Mouse (Mus musculus) ZHBTc4 (cell line): ENCODE measurements around the gene 0610037L13Rik.

Experiments used
- DNase-seq: peaks from one replicate; pipeline ENCODE4 v3.0.0-alpha.2; 2011; ENCODE audit warnings: low read depth, low spot score

0610037L13Rik gene

GRCm38 (mm10) chr4:107920336-107920735, 30.7 kb downstream of the 0610037L13Rik start:
- DNase-seq, result no peak

- DNase-seq, result no peak
Measured at GRCm38 (mm10) chr4:107921152-107921695, 31.6 kb downstream of the 0610037L13Rik start.

DNA sequence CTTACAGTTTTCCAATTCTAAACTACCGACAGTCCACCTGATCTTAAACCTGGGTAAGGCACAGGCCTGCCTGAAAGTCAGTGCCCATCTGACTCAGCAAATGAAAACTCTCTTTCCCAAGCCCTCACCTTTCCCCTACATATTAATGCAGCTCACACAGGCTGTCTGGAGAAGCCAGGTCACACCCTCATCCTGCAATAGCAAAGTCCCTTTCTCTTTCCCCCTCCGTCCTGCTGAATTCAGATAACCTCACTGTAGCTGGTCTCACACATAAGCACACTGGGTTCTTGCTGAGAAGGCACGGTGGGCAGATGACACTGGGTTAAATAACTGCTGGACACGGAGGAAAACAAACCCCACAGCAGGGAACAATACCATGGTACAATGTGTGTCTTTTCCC, 32.3 kb downstream of the 0610037L13Rik start:
- no peak for DNase-seq

GRCm38 (mm10) chr4:107923145-107923802, 33.7 kb downstream of the 0610037L13Rik start, which contains the start of gene Cpt2:
Gene Cpt2, minus strand, starts transcription at chr4:107923610.
- DNase-seq, result peak; percentile 95

DNA sequence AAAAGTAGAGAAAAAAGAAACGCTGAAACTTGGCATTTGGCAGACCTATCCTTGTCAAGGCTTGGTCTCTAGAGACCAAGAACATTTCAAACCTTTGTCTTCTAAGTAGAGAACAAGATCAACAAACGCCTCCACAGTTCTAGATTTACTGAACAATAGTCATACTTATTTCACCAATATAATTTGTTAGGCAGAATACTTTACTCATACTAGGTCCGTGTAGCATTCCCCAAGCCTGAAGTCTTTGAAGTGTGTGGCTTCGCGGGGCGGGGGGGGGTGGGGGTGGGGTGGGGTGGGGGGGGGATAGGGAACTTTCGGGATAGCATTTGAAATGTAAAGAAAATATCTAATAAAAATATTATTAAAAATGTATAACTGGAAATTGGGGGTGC, 34.2 kb downstream of the 0610037L13Rik start:
- DNase-seq, result no peak

- no peak for DNase-seq
Measured at GRCm38 (mm10) chr4:107928269-107928668, 38.7 kb downstream of the 0610037L13Rik start.

DNA sequence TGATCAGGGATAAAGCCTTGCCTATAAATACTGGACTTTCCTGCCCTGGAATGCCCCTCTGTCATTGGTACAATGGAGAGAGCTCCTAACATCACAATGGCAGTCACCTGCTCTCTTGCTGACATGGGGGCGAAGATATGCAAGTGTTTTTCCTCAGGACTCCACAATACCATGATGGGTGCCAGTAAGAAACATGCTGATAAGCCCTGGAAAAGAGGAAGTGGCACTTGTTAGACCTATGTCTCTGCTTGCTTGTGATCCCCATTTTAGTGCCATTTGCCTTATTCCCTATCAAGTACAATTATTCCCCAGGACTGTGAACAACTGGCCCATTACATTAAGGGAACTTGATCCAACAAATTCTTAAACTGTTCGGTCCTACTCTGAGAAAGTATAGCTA, 39.1 kb downstream of the 0610037L13Rik start:
- DNase-seq, result no peak

GRCm38 (mm10) chr4:107931453-107931852, 41.8 kb downstream of the 0610037L13Rik start:
- DNase-seq, result no peak

GRCm38 (mm10) chr4:107933239-107933638, 43.6 kb downstream of the 0610037L13Rik start:
- DNase-seq, result no peak

GRCm38 (mm10) chr4:107935254-107935653, 45.6 kb downstream of the 0610037L13Rik start:
- no peak for DNase-seq

DNA sequence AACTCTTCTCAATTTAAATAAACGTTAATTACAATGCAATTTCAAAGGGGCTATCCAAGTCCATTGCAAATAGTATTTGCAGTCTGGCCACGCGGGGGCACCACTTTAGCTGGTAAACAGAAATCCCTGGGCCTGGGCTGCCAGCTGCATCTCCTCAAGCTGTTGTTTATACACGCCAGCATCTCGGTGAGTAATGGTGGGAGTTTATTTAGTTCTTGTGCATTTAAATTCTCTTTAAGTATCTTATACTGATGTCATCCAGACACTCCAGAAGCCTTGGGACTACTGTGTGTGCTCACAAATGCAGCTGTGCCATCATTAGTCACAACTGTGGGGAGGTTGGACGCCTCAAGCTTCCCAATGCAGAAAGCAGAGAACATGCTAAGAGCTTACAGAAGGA, 47.7 kb downstream of the 0610037L13Rik start:
- DNase-seq, result peak; percentile 62

DNA sequence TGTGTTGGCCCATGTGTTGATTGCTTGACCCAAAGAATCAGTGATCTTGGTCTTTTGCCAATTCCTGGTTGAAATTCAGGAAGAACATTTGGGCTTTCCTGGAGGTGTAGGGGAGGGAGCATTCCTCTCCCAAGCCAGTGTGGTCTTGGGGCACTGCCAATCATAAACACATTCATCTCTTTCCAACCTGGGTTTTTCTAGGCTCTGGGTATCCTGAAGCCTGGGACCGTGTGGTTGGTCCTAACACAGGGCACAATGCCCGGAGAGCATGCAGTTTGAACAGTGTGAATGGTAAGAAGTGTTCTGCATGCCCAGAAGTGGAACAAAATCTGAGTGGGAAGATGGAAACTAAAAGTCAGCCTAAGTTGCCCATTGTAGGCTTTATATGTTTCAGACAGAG, 48.5 kb downstream of the 0610037L13Rik start:
- no peak for DNase-seq

DNA sequence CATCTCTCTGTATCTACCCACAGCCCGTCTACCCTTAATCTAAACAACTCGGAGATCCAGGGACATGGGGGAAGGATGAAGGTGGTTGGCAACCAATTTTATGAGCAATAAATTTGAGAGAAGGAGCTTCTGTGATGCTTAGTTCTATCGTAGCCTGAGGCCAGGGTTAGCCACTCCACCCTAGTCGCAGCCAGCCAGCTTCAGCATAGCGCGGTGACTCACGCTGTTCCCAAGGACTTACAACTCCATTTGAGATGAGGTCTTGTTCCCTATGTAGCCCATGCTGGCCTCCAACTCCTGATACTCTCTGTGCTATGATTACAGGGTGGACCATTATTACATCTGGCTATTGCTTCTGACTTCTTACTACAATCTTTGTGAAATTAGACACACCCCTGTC, 53.1 kb downstream of the 0610037L13Rik start:
- no peak for DNase-seq

GRCm38 (mm10) chr4:107944141-107944540, 54.5 kb downstream of the 0610037L13Rik start:
- DNase-seq, result no peak
